Mouse (Mus musculus): ENCODE measurements around the gene Fbxo33.

- TF ChIP-seq CTCF (IDR thresholded peaks at IDR 0.05; ENCODE audit: control insufficient read depth, insufficient read depth, insufficient read length) (no peak), MAX (IDR thresholded peaks at IDR 0.05) (no peak), FOSL1 (IDR thresholded peaks at IDR 0.05; ENCODE audit: insufficient read depth, low read length, poor library complexity, severe bottlenecking) (no peak), MYOG (IDR thresholded peaks at IDR 0.05; ENCODE audit: control insufficient read depth, extremely low read depth, insufficient read length) (no peak), CEBPB (IDR thresholded peaks at IDR 0.05; ENCODE audit: low read depth) (no peak), USF1 (IDR thresholded peaks at IDR 0.05; ENCODE audit: low read depth) (no peak)
Measured at GRCm38 (mm10) chr12:59259015-59259414, 39.5 kb upstream of the Fbxo33 start.

All from C2C12 (cell line).